Mouse (Mus musculus) right cerebral cortex, postnatal 25 days (tissue): ENCODE data around the gene Cenpv.

ENCODE experiments used
- DNase-seq: peaks from one replicate; pipeline ENCODE4 v3.0.0; 2022

Gene Cenpv

GRCm38 (mm10) chr11:62539089-62539890 lies at the start of gene Cenpv:
Cenpv (minus strand) TSS chr11:62539261.
- DNase-seq, result peak; percentile 79

DNA sequence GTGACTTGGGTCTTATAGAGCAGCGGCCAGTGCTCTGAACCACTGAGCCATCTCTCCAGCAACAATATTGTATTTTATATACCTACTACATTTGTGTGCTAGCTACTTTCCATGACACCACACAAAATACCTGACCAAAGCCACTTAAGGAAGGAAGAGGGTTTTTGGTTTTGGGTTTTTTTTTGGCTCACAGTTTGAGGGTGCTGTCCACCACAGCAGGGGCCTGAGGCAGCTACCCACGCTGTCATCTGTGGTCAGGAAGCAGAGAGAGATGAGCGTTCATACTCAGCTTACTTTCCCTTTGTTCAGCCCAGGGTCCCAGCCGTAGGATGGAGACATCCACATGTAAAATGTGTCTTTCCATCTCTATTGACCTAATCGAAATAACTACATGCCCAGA lies 48.0 kb upstream of the Cenpv start:
- no peak for DNase-seq

- DNase-seq, result no peak
These were observed 45.7 kb upstream of the Cenpv start for GRCm38 (mm10) chr11:62584671-62585206.

- no peak for DNase-seq
These were observed 44.0 kb upstream of the Cenpv start for GRCm38 (mm10) chr11:62583031-62583430.

DNA sequence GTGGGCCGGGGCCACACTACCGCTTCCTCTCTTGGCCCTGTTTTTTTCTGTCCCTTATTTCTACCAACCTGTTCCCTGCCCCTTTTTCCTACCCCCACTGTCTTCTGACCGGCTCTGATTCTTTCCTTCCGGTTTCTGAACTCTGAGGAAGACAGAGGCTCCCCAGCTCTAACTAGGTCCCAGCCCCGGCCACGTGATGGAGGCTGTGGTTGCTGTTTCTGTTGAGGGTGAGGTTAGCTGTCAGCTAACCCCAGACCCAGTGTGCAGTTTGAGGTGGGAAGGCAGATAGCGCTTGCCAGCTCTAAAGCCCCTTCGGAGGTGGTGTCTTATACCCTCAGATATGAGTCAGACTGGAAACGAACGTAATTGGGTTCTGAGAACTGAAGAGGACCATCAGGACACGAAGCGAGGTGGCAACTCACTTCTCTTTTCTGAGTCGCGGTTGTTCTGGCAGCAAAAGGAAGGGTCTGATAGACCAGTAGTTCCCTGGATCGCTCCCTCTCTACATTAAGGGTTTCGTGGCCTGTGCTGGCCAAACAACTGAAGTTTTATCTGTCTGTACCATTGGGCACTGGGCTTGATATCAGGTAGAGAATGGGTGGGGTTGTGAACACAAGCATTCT lies 37.6 kb upstream of the Cenpv start:
- peak; percentile 45 for DNase-seq

GRCm38 (mm10) chr11:62575659-62576438 lies 36.8 kb upstream of the Cenpv start:
- peak; percentile 65 for DNase-seq

DNA sequence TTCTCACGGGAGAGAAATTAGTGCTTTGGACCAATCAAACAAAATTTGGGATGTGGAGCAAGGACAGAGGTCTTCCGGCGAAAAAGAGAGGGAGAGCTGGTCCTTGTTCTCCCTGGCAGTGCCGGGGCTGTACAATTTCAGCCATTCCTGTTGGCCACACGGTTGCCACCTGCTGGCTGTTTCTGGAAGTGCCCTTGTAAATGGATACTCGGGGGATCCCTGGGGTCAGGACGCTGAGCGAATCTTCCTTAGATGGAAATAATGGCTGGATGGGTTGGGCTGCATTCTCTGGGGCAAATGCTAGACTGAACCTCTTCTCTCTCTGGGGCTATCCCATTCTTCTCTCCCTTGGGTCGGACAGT lies 36.2 kb upstream of the Cenpv start:
- peak; percentile 83 for DNase-seq

- no peak for DNase-seq
These were observed 35.6 kb upstream of the Cenpv start for GRCm38 (mm10) chr11:62574703-62575085.

- no peak for DNase-seq
These were observed 35.1 kb upstream of the Cenpv start, which contains the start of gene Trpv2 for GRCm38 (mm10) chr11:62573959-62574702. Trpv2 (plus strand) TSS chr11:62574486.

- DNase-seq, result no peak
These were observed 29.2 kb upstream of the Cenpv start for GRCm38 (mm10) chr11:62568300-62568699.

DNA sequence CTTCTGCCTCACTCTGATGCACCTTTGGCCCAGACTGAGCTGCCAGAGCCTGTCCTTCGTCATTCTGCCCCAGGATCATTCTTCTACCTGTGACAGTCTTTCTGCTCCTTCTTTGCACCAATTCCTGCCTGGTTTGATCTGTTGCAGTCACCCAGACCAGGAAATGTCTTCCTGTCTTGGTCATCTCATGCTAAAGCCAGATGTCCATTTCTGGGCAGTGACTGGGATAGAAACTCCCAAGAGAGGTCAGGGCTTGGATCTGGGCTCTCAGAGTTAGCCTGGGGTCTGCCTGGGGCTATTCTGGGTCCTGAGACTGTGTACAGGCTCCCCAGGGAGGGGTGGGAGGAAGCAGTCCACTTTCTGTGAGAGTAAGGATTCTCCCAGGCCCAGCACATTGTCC lies 27.1 kb upstream of the Cenpv start:
- DNase-seq, result no peak

GRCm38 (mm10) chr11:62565747-62566146 lies 26.7 kb upstream of the Cenpv start:
- DNase-seq, result no peak

DNA sequence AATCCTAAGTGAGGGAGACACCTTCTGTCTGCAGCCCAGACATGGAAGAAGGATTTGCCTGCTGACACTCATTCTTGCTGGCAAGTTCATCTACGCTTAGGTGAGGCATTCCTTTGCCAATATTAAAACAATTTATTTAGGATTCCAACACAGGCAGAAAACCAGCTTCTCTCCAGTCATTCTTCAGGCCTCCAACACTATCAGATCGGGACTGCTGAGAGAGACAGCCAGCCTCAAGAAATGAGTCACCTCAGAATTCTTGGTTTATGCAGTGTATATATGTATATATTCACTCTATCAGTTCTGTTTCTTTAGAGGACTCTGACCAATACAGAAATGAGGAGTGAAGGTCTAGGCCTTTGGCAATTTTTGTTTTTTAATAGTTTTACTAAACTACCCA lies 24.5 kb upstream of the Cenpv start:
- no peak for DNase-seq

DNA sequence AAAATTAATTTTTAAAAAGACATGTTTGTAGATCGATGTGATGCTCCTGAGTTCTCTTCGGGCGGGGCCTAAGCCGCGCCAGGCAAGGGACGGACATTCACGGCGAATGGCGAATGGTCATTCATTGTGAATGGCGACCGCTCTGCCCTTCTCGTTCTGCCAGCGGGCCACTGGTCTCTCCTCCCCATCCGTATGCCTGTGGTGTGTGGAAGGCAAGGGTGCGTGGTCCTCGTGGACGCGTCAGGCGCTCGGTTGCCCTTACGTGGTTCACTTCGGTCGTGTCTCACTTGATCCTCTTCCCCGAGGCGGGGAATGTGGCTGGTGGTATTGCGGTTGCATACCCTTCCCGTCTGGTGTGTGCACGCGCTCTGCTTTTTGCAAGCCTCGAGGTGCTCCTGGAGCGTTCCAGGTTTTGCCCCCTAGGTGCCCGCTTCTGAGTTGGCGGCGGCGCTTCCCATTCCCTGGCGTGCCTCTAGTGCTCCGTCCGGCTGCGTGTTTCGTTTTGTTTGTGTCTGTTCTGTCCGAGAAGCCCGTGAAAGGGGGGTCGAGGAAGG lies 21.5 kb upstream of the Cenpv start:
- no peak for DNase-seq

GRCm38 (mm10) chr11:62558961-62559646 lies 20.0 kb upstream of the Cenpv start:
- DNase-seq, result no peak

DNA sequence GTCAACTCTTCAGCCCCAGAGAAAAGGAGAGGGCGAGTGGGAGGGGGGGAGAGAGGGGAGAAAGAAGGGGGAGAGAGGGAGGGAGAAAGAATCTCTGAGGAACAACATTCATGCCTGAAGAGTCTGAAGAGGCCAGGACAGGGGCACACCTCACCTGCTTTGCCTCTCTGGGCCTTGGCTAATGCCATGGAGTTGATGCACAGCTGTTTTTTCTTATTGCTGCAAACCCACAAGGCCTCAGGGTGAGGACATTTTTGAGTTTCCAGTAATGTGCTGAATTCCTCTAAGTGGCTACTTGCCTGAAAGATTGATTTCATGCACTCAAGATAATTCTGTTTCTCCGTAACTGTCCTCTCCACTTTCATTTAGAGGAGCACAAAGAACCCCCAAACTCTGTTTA lies 19.1 kb upstream of the Cenpv start:
- DNase-seq, result no peak

DNA sequence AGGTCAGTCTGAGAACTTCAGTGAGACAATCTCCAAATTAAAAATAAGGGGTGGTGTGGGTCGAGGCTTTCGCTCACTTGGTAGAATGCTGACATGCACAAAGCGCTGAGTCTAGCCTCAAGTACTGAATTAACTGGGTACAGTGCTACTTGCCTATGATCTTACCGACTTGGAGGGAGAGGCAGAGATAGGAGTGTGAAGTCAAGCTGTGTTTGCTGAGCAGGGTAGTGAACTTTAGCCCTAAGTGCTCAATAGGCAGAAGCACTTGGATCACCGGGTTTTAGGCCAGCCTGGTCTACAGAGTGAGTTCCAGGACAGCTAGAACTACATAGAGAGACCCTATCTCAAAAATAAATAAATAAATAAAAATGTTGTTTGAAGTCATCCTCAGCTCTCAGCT lies 18.1 kb upstream of the Cenpv start:
- no peak for DNase-seq

- no peak for DNase-seq
These were observed 16.9 kb upstream of the Cenpv start for GRCm38 (mm10) chr11:62555896-62556412.

DNA sequence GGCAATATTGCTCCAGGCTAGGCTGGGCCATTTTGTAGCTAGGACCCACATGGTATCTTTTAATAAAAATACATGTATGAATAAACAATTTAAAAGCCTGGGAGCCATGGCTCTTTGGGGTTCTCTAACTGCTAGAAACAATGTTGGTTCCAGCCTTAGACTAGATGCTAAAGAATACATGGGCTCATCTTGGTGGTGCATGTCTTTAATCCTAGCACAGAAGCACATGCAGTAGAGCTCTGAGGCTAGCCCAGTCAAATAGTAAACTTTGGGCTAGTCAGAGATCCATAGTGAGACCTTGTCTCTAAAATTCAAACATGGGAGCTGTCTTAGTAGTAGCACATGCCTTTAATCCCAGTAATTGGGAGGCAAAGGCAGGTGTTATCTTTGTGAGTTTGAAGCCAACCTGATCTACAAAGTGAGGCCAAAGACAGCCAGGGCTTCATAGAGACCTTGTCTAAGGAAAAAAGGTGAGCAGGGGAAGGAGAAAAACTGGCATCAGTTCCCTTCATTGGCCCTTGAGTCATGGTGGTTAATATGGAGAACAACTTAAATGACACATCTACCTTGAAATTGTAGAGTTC lies 16.0 kb upstream of the Cenpv start:
- no peak for DNase-seq

DNA sequence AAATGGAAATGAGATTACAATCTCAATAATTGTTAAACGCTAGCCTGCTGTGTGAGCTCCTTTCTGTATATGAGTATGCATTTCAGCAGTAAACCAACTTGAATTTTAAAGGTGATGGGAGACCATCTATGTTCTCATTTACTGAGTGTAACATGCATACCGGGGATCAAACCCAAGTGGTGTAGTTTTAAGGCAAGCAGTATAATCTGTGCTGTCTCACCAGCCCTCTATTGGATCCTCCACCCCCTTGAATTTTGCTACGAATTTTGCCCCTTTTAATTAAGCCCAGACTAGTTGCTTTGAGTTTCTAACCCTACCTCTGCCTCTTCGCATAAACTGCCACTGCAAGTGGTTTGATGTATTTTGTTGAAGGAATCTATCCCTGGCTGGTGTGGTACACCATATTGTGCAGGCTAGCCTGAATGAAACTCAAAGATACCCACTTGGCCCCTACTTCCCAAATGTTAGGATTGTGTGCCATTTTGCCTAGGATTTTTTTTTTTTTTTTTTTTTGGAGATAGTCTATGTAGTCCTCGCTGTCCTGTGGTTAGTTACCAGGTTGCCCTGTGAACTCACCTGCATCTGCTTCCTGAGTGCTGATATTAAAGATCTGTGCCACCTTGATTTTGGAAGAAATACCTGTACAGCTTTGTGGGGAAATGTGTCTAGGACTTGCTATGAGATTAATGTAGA lies 15.2 kb upstream of the Cenpv start:
- DNase-seq, result no peak

DNA sequence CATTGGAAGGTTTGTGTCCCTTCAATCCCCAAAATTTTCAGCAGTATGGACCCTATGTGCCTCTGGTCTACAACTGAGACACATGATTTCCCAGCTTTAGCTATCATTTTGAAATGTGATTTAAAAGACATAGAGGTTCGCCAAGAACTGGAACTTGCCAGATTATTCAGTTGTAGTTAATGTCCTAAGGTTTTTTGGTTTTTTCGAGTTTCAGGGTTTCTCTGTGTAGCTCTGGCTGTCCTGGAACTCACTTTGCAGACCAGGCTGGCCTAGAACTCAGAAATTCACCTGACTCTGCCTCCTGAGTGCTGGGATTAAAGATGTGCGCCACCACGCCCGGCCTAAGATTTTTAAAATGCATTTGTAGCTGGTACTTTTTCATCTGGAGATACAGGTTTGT lies 14.6 kb upstream of the Cenpv start:
- no peak for DNase-seq
